Mouse (Mus musculus) telencephalon, adult 2 months (tissue): ENCODE results near the gene Tmeff1.

Experiments
- DNase-seq: peaks from one replicate; pipeline ENCODE4 v3.0.0-alpha.2; 2011; ENCODE audit warnings: low read depth, low spot score

The Tmeff1 gene

GRCm38 (mm10) chr4:48564962-48565361 is 20.0 kb upstream of the Tmeff1 start:
- DNase-seq, result no peak

- DNase-seq, result no peak
Observed at GRCm38 (mm10) chr4:48576361-48576760, 8.6 kb upstream of the Tmeff1 start.

GRCm38 (mm10) chr4:48577831-48578230 is 7.1 kb upstream of the Tmeff1 start:
- no peak for DNase-seq

- DNase-seq, result no peak
Observed at GRCm38 (mm10) chr4:48578399-48578798, 6.6 kb upstream of the Tmeff1 start.

- no peak for DNase-seq
Observed at GRCm38 (mm10) chr4:48579475-48580110, 5.4 kb upstream of the Tmeff1 start.

GRCm38 (mm10) chr4:48581201-48581600 is 3.8 kb upstream of the Tmeff1 start:
- DNase-seq, result no peak

- DNase-seq, result no peak
Observed at GRCm38 (mm10) chr4:48581993-48582392, 3.0 kb upstream of the Tmeff1 start.

GRCm38 (mm10) chr4:48582941-48583340 is 2.0 kb upstream of the Tmeff1 start:
- DNase-seq, result no peak

GRCm38 (mm10) chr4:48585241-48586098 is 496 bp downstream of the Tmeff1 start:
- no peak for DNase-seq

GRCm38 (mm10) chr4:48586099-48586821 is 1.3 kb downstream of the Tmeff1 start:
- no peak for DNase-seq

GRCm38 (mm10) chr4:48587526-48587925 is 2.6 kb downstream of the Tmeff1 start:
- no peak for DNase-seq

GRCm38 (mm10) chr4:48588576-48588975 is 3.6 kb downstream of the Tmeff1 start:
- DNase-seq, result no peak

GRCm38 (mm10) chr4:48590862-48591261 is 5.9 kb downstream of the Tmeff1 start:
- no peak for DNase-seq

GRCm38 (mm10) chr4:48591390-48591789 is 6.4 kb downstream of the Tmeff1 start:
- DNase-seq, result no peak

GRCm38 (mm10) chr4:48592328-48592727 is 7.4 kb downstream of the Tmeff1 start:
- no peak for DNase-seq

GRCm38 (mm10) chr4:48592844-48593243 is 7.9 kb downstream of the Tmeff1 start:
- no peak for DNase-seq

- no peak for DNase-seq
Observed at GRCm38 (mm10) chr4:48596111-48596510, 11.1 kb downstream of the Tmeff1 start.

- DNase-seq, result no peak
Observed at GRCm38 (mm10) chr4:48605650-48606049, 20.7 kb downstream of the Tmeff1 start.

- no peak for DNase-seq
Observed at GRCm38 (mm10) chr4:48609485-48609884, 24.5 kb downstream of the Tmeff1 start.

- DNase-seq, result no peak
Observed at GRCm38 (mm10) chr4:48610251-48610650, 25.3 kb downstream of the Tmeff1 start.

- DNase-seq, result no peak
Observed at GRCm38 (mm10) chr4:48615483-48615882, 30.5 kb downstream of the Tmeff1 start.

- DNase-seq, result no peak
Observed at GRCm38 (mm10) chr4:48617201-48617600, 32.2 kb downstream of the Tmeff1 start.
